Mouse (Mus musculus): ENCODE data around the gene Neu1.

GRCm38 (mm10) chr17:34932287-34932686 is 1.2 kb downstream of the Neu1 start:
- TF ChIP-seq CTCF (conservative IDR thresholded peaks at IDR 0.05; ENCODE audit: insufficient read depth, insufficient read length, low read depth, low read length), result no peak
- TF ChIP-seq POLR2A (IDR thresholded peaks at IDR 0.05; ENCODE audit: low read depth, low read length), result no peak

Measured in kidney, adult 2 months (tissue).